Mouse (Mus musculus) retina, postnatal 1 day (tissue): Measurements from ENCODE around the gene Ttc21a.

Experiments
- DNase-seq: peaks from one replicate; pipeline ENCODE4 v3.0.0-alpha.2; 2012

Ttc21a gene

GRCm38 (mm10) chr9:119941861-119942260 lies 4.5 kb downstream of the Ttc21a start:
- no peak for DNase-seq

GRCm38 (mm10) chr9:119943326-119943725 lies 5.9 kb downstream of the Ttc21a start:
- no peak for DNase-seq

- DNase-seq, result peak; percentile 50
Measured at GRCm38 (mm10) chr9:119945173-119945900, 7.9 kb downstream of the Ttc21a start.

GRCm38 (mm10) chr9:119948804-119949203 lies 11.4 kb downstream of the Ttc21a start:
- no peak for DNase-seq

GRCm38 (mm10) chr9:119950434-119950833 lies 13.0 kb downstream of the Ttc21a start:
- DNase-seq, result no peak

- no peak for DNase-seq
Measured at GRCm38 (mm10) chr9:119951388-119951787, 14.0 kb downstream of the Ttc21a start.

GRCm38 (mm10) chr9:119958835-119959234 lies 21.4 kb downstream of the Ttc21a start:
- no peak for DNase-seq

GRCm38 (mm10) chr9:119962216-119962615 lies 24.8 kb downstream of the Ttc21a start:
- DNase-seq, result no peak

- DNase-seq, result peak; percentile 78
Measured at GRCm38 (mm10) chr9:119962987-119963667, 25.7 kb downstream of the Ttc21a start.

GRCm38 (mm10) chr9:119964206-119964605 lies 26.8 kb downstream of the Ttc21a start:
- DNase-seq, result no peak

GRCm38 (mm10) chr9:119965186-119965585 lies 27.8 kb downstream of the Ttc21a start:
- no peak for DNase-seq

GRCm38 (mm10) chr9:119966221-119966910 lies 29.0 kb downstream of the Ttc21a start:
- DNase-seq, result no peak

GRCm38 (mm10) chr9:119969811-119970210 lies 32.4 kb downstream of the Ttc21a start:
- no peak for DNase-seq

- peak; percentile 53 for DNase-seq
Measured at GRCm38 (mm10) chr9:119970221-119970620, 32.8 kb downstream of the Ttc21a start.

GRCm38 (mm10) chr9:119970763-119971656 lies 33.6 kb downstream of the Ttc21a start:
- no peak for DNase-seq

GRCm38 (mm10) chr9:119972166-119972565 lies 34.8 kb downstream of the Ttc21a start:
- no peak for DNase-seq

- no peak for DNase-seq
Measured at GRCm38 (mm10) chr9:119972582-119972981, 35.2 kb downstream of the Ttc21a start.

- no peak for DNase-seq
Measured at GRCm38 (mm10) chr9:119973281-119973680, 35.9 kb downstream of the Ttc21a start.

- no peak for DNase-seq
Measured at GRCm38 (mm10) chr9:119973869-119974520, 36.6 kb downstream of the Ttc21a start.

GRCm38 (mm10) chr9:119974609-119975008 lies 37.2 kb downstream of the Ttc21a start:
- DNase-seq, result no peak

GRCm38 (mm10) chr9:119975286-119975685 lies 37.9 kb downstream of the Ttc21a start:
- DNase-seq, result no peak
